Mouse (Mus musculus) neural tube, embryonic 14.5 days (tissue): ENCODE results near the gene Baiap2. TPM values are rescaled to one million over a fixed set of nuclear protein-coding genes. Genes with fewer than 3 reads are reported as not detected.
A peak's percentile ranks its signal among the peaks of the same experiment; 100 is the strongest.

Experiments used
- ATAC-seq: fragments of 200-750 bp; cut with Nextera tagmentation; 2 replicates; pipeline ENCODE4 v1.8.0; 2017; ENCODE audit warnings: low read depth, mild to moderate bottlenecking, moderate TSS enrichment, moderate library complexity
- H3K27ac ChIP-seq: fragments of 300-500 bp; sonication (generic); 2 replicates; pipeline ENCODE4 v1.5.1; 2014; ENCODE audit warnings: low read depth, mild to moderate bottlenecking, control low read depth, low read length, moderate library complexity, mixed read lengths
- H3K27me3 ChIP-seq: fragments of 300-500 bp; sonication (generic); 2 replicates; pipeline ENCODE4 v1.6.1; 2014; ENCODE audit warnings: low read length; ENCODE audit not compliant: control insufficient read depth, insufficient read depth
- H3K36me3 ChIP-seq: fragments of 300-500 bp; sonication (generic); 2 replicates; pipeline ENCODE4 v1.6.1; 2014; ENCODE audit warnings: low read length, mixed read lengths; ENCODE audit not compliant: control insufficient read depth, insufficient read depth
- H3K4me1 ChIP-seq: fragments of 300-500 bp; sonication (generic); 2 replicates; pipeline ENCODE4 v1.6.1; 2014; ENCODE audit warnings: low read length; ENCODE audit not compliant: control insufficient read depth, insufficient read depth
- H3K4me2 ChIP-seq: fragments of 300-500 bp; sonication (generic); 2 replicates; pipeline ENCODE4 v1.6.1; 2014; ENCODE audit warnings: mild to moderate bottlenecking, low read depth, low read length, control low read depth
- H3K4me3 ChIP-seq: fragments of 300-500 bp; sonication (generic); 2 replicates; pipeline ENCODE4 v1.5.1; 2014; ENCODE audit warnings: low read depth, low read length, control low read depth, mixed read lengths
- H3K9ac ChIP-seq: fragments of 300-500 bp; sonication (generic); replicated peaks from 2 replicates; pipeline ENCODE4 v1.6.1; 2014; ENCODE audit warnings: low read depth, mild to moderate bottlenecking, control low read depth, low read length, mixed read lengths
- H3K9me3 ChIP-seq: fragments of 300-500 bp; sonication (generic); 2 replicates; pipeline ENCODE4 v1.6.1; 2016; ENCODE audit warnings: low read length; ENCODE audit not compliant: control insufficient read depth
- WGBS: fragments of 180-500 bp; shearing (Covaris S2); extraction: QIAGEN DNeasy Blood & Tissue Kit; methylation state at CpG from one replicate; pipeline ENCODE4 v1.1.7; 2014; 5-methylcytosine and 5-hydroxymethylcytosine counted together
- polyA plus RNA-seq: library from polyadenylated mRNA; unstranded; fragments of >200 nt; fragmentation: Nextera tagmentation; extraction: Ambion mirVana; gene quantifications from 2 replicates; pipeline ENCODE4 v1.2.1, GENCODE M21; 2014

Gene Baiap2
- polyA plus RNA-seq, 1 experiment from 2014 or later: 13.7 TPM

DNA sequence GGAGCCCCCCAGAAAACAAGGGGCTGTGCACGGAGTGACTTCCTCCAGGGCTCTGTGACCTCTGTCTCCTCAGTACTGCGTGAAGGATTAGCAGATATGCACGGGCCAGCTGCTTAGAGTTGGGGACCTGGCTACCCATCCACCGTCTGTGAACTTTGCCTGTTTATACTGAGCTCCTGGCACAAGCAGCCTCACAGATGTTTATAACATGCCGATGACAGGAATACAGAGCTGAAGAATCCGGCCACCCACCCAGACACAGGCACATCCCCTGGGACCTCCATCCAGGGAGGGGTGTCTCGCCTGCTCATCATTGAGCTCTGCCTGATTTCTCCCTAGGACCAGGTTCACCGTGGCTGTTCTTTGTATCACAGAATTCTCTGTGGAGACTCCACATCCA lies 89.5 kb downstream of the Baiap2 start:
- Histone ChIP-seq H3K9me3 (no peaks in the 10 kb centered on the region), H3K4me1 (no peaks in the 10 kb centered on the region), H3K27me3 (no peaks in the 10 kb centered on the region), H3K9ac (no peak overlapping the region), H3K4me3 (no peak overlapping the region), H3K4me2 (no peak overlapping the region), H3K36me3 (no peaks in the 10 kb centered on the region), H3K27ac (no peak overlapping the region)
- 73% methylated on average over 8 of the region's 8 CpGs for WGBS
- no peak for ATAC-seq

DNA sequence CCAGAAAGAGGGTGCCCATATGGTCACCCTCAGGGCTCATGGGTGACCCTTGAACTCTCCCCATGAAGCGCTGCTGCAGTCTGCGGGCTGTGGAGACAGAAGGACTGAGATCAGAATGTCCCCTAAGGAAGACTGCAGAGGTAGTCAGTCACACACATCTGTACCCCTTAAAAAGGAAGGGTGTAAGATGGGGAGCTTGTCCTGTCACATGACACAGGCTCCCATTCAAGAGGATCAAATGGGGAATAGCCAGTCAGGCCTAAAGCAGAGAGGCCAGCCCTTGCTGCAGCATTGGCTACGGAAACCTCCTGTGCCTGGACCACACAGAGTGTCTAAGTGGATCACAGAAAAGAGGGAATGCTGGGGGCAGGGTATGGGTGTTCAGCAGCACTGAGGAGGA lies 90.9 kb downstream of the Baiap2 start:
- ATAC-seq: no peak
- Histone ChIP-seq H3K4me2 (no peak overlapping the region), H3K4me3 (no peak overlapping the region), H3K36me3 (no peaks in the 10 kb centered on the region), H3K9me3 (no peaks in the 10 kb centered on the region), H3K4me1 (no peaks in the 10 kb centered on the region), H3K27ac (no peak overlapping the region), H3K9ac (no peak overlapping the region), H3K27me3 (no peaks in the 10 kb centered on the region)
- 68% methylated on average over 3 of the region's 3 CpGs for WGBS

DNA sequence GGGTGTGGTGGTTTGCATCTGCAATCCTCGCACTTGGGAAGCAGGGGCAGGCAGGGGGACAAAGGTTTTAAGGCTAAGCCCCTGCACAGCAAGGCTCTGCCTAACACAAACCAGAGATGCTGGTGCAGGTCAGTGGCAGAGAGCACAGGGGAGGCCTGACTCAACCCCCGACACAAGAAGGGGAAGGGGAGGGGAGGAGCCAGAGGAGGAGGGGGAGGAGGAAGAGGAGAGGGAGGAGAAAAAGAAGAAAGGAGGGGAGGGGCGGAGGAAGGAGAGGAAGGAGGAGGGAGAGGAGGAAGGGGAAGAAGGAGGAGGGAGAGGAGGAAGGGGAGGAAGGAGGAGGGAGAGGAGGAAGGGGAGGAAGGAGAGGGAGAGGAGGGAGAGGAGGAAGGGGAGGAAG lies 91.7 kb downstream of the Baiap2 start:
- Histone ChIP-seq H3K9me3 (no peaks in the 10 kb centered on the region), H3K36me3 (no peaks in the 10 kb centered on the region), H3K4me2 (no peak overlapping the region), H3K27ac (no peak overlapping the region), H3K4me1 (no peaks in the 10 kb centered on the region), H3K4me3 (no peak overlapping the region), H3K27me3 (no peaks in the 10 kb centered on the region), H3K9ac (no peak overlapping the region)
- 34% methylated on average over 3 of the region's 3 CpGs for WGBS
- ATAC-seq: no peak

DNA sequence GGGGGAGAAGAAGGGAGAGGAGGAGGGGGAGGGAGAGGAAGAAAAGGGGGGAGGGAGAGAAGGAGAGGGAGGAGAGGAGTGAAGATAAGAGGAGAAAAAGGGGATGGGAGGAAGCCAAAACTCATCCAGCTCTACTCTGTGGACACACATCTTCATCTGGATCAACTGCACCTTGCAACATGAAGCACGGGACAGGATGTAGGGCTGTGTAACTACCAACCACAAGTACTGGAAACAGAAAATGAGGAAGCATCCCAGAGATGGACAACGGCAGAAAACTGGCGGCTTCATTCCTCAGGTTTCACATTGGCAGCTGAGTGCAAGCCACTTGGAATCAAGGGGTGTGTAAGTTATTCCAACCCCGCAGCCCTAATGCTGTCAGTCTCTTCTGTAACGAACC lies 92.2 kb downstream of the Baiap2 start:
- no peaks in the 10 kb centered on the region for H3K4me1 ChIP-seq
- no peaks in the 10 kb centered on the region for H3K9me3 ChIP-seq
- H3K36me3 ChIP-seq: no peaks in the 10 kb centered on the region
- no peak overlapping the region for H3K4me3 ChIP-seq
- ATAC-seq: no peak
- 76% methylated on average over 5 of the region's 5 CpGs for WGBS
- no peak overlapping the region for H3K9ac ChIP-seq
- no peak overlapping the region for H3K27ac ChIP-seq
- H3K4me2 ChIP-seq: no peak overlapping the region
- H3K27me3 ChIP-seq: no peaks in the 10 kb centered on the region

DNA sequence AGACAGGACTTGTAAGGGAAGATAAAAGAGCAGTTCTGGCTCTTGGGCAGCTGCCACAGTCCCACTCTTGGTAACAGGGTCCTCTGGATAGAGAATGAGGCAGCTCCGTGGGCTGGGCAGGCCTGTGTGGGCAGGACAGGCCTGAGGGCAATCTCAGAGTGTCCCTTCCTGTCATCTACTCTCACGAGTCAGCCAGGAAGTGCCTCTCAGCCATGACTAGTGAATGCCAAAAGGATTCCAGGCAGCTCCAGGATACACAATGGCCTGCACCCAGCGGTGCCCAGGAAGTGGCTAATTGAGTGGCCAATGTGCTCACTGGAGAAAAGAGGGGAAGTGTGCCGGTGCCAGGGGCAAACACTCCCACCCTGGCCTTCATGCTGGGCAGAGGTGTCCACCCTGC lies 97.0 kb downstream of the Baiap2 start:
- Histone ChIP-seq H3K9ac (no peak overlapping the region), H3K36me3 (no peaks in the 10 kb centered on the region), H3K4me1 (0 out of 2 replicates have a peak, but pooled peaks cover 18% of the 10 kb centered on the region), H3K4me3 (no peak overlapping the region), H3K4me2 (no peak overlapping the region), H3K9me3 (no peaks in the 10 kb centered on the region), H3K27me3 (no peaks in the 10 kb centered on the region), H3K27ac (no peak overlapping the region)
- WGBS: 29% methylated on average over 4 of the region's 4 CpGs
- no peak for ATAC-seq

DNA sequence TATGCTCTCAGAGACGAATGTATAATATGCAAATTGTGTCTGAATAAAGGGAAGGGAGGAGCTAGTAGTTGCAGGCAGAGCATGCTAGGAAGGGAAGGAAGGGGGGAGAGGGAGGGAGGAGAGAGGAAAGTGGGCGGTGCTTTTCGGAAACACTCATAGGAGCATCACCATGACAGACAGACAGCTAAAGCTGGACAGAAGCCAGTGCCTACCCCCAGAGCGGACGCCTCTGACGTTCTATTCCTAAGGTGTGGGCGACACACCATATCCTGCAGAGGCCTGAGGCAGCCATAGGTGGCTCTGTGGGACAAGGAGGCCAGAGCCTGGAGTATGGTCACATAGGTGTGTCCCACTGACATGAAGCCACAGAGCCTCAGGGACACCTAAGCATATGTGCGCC lies 97.9 kb downstream of the Baiap2 start:
- H3K36me3 ChIP-seq: no peaks in the 10 kb centered on the region
- WGBS: 79% methylated on average over 8 of the region's 8 CpGs
- no peak overlapping the region for H3K27ac ChIP-seq
- no peak overlapping the region for H3K4me3 ChIP-seq
- H3K27me3 ChIP-seq: no peaks in the 10 kb centered on the region
- H3K9ac ChIP-seq: no peak overlapping the region
- no peak for ATAC-seq
- no peaks in the 10 kb centered on the region for H3K9me3 ChIP-seq
- peaks cover 22% of the 10 kb centered on the region; the same call in 1 of the 2 replicates for H3K4me1 ChIP-seq
- no peak overlapping the region for H3K4me2 ChIP-seq

DNA sequence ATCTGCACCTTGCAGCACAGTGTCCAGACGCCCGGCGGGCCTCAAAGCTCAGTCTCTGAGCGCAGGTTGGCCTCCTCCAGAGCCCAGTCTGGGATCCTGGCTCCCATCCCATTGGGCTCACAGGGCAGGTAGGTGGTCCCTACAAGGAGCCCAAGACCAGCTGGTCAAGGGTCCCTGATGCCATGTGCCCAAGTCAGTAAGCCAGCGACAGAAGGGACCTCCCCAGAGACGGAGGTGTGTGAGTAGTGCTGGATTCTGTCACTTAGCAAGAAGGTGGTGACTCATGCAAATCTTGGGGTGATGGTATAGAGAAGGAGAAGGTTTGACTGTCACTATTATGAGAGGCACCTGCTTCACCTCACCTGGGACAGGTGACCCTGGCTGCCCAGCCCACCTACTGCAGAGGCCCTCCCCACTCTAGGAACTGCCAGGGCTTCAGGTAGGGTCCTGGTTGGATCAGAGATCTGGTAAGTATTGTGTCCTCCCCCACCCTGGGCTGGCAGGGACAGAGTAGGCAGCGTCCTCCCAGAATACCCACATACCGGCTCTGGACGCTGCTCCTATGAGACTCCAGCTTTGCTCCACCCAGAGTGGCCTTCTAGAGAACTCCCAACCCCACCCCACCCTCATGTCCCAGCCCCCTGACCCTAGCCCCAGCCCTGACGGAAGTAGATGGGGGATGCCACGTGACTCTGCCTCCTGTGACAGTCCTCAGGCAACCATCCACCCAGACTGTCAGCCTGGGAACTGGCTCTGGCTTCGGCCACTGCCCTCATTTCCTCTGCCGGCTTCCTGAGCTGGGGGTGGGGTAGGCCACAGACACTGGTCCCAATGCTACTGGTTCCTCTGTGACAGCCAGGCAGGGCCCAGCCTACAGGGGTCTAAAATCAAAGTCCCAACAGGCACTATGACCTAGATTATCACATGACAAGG lies 98.9 kb downstream of the Baiap2 start:
- Histone ChIP-seq H3K9me3 (no peaks in the 10 kb centered on the region), H3K36me3 (no peaks in the 10 kb centered on the region), H3K4me2 (no peak overlapping the region), H3K9ac (no peak overlapping the region), H3K4me3 (no peak overlapping the region), H3K27ac (peak overlapping the region; percentile 16; the same call in 1 of the 2 replicates), H3K27me3 (no peaks in the 10 kb centered on the region), H3K4me1 (peaks cover 32% of the 10 kb centered on the region)
- no peak for ATAC-seq
- WGBS: 76% methylated on average over 13 of the region's 13 CpGs

DNA sequence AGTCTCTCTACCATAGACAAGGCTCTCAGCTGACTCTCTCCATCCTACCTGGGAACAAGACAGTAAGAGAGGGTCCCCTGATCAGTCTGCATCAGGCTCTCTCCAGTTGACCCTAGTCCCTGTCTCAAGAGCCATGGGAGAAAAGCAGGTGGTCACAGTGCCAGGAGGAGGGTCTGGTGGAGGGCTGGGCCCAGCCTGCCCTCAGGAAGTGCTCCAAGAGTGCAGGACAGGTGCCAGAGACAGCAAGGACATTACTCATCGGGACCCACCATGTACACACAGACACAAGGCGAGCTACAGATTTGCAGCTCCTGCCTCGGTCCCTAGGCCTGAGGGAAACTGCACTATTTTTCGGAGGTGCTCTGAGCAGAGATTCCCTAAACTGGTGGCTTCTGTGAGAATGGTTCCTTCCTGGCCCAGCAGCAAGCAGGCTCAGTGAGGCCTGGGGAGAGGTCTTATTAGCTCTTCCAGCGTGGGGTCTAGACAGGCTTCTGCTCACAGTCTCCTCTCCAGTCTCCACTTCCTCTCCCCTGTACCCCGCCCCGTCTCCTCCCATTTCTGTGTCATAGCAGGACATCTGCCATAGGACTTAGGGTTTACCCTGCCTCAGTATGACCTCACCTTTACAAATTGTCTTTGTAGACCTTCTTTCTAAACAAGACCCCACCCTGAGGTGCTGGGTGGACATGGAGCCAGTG lies 99.7 kb downstream of the Baiap2 start:
- 76% methylated on average over 7 of the region's 7 CpGs for WGBS
- peaks cover 34% of the 10 kb centered on the region for H3K4me1 ChIP-seq

DNA sequence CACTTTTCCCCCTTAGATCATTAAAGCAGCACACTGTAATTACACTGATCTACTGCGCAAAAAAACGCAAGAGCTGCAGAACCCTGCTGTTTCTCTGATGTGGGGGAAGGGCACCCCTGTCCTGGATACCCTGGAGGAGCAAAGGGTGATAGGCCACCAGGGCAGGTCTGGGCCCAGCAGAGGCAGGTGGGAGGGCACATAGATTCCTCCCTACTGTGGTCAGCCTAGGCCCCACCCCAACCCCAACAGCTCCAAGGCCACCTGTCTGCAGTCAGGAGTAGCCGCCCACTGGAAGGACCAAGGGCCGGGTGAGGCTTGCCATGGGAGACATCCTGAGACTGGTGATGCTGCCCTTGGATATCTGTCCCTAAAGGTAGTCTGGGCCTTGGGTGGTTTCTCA lies 102.8 kb downstream of the Baiap2 start:
- Histone ChIP-seq H3K27me3 (no peaks in the 10 kb centered on the region), H3K9me3 (no peaks in the 10 kb centered on the region), H3K4me3 (peak overlapping the region; percentile 52), H3K4me2 (peak overlapping the region; percentile 85), H3K9ac (peak overlapping the region; percentile 78), H3K27ac (peak overlapping the region; percentile 80), H3K4me1 (peaks cover 45% of the 10 kb centered on the region), H3K36me3 (no peaks in the 10 kb centered on the region)
- WGBS: 50% methylated on average over 4 of the region's 4 CpGs
- ATAC-seq: no peak

More for the DNA sequence above, 99.7 kb downstream of the Baiap2 start:
- H3K4me2 ChIP-seq: no peak overlapping the region
- no peak for ATAC-seq
- no peak overlapping the region for H3K9ac ChIP-seq
- H3K9me3 ChIP-seq: no peaks in the 10 kb centered on the region
- H3K4me3 ChIP-seq: no peak overlapping the region
- H3K36me3 ChIP-seq: no peaks in the 10 kb centered on the region
- H3K27ac ChIP-seq: peak overlapping the region; percentile 16; the same call in 1 of the 2 replicates
- no peaks in the 10 kb centered on the region for H3K27me3 ChIP-seq
